Mouse (Mus musculus) cortical plate, adult 2 months (tissue): Measurements from ENCODE around the gene Tex21.

Experiments
- CTCF ChIP-seq: fragments of 200-500 bp; IDR thresholded peaks from 2 replicates; pipeline ENCODE4 v1.5.1; 2011; ENCODE audit warnings: mild to moderate bottlenecking, control low read depth, low read length; ENCODE audit not compliant: insufficient read depth; ENCODE audit errors: extremely low read depth
- POLR2A ChIP-seq: fragments of 200-500 bp; IDR thresholded peaks from 2 replicates; pipeline ENCODE4 v1.6.1; 2011; ENCODE audit warnings: mild to moderate bottlenecking, low read length, control low read depth; ENCODE audit not compliant: insufficient read depth; ENCODE audit errors: extremely low read depth

- no peak for TF ChIP-seq POLR2A
- TF ChIP-seq CTCF: no peak
Measured at GRCm38 (mm10) chr12:76271516-76271915, 25.0 kb upstream of the Tex21 start.
